Comparison of ENCODE assay signal across 7 mouse cellular contexts in genomic region chr6:85587396-85588143, GRCm38 (mm10). TPM values are rescaled to one million over a fixed set of nuclear protein-coding genes. Genes with fewer than 3 reads are reported as not detected.
DNase-seq lines count a peak whose midpoint lies in the region; ATAC-seq and TF ChIP-seq lines count a peak whose summit lies in the region.

TSS of gene Alms1 (plus strand) at chr6:85587531.

- peaks cover 6% of the 10 kb centered on the region; the same call in 1 of the 2 replicates for H3K36me3 ChIP-seq in embryonic facial prominence, embryonic 10.5 days (replicated peaks)
- no peaks in the 10 kb centered on the region for H3K36me3 ChIP-seq in intestine, postnatal 0 days (ENCODE audit: control insufficient read depth, insufficient read depth)
- no peaks in the 10 kb centered on the region for H3K36me3 ChIP-seq in midbrain, embryonic 12.5 days
- H3K36me3 ChIP-seq in small intestine, adult 2 months (ENCODE audit: control insufficient read depth, insufficient read depth, low read length), result no peaks in the 10 kb centered on the region

- H3K9ac ChIP-seq in intestine, postnatal 0 days (ENCODE audit: low read depth, low read length), result peak within 1 kb of the TSS; percentile 59
- peak within 1 kb of the TSS; percentile 88 for H3K9ac ChIP-seq in midbrain, embryonic 12.5 days (replicated peaks)

- under 1% methylated on average over 59 of the region's 59 CpGs for WGBS in embryonic facial prominence, embryonic 10.5 days
- WGBS in intestine, postnatal 0 days, result under 1% methylated on average over 59 of the region's 59 CpGs
- under 1% methylated on average over 54 of the region's 59 CpGs for WGBS in midbrain, embryonic 12.5 days
- WGBS in small intestine, adult 2 months, result under 1% methylated on average over 59 of the region's 59 CpGs

- H3K4me1 ChIP-seq in embryonic facial prominence, embryonic 10.5 days, result peaks cover 22% of the 10 kb centered on the region
- H3K4me1 ChIP-seq in intestine, postnatal 0 days (replicated peaks; ENCODE audit: control insufficient read depth, insufficient read depth, low read length), result no peaks in the 10 kb centered on the region
- H3K4me1 ChIP-seq in midbrain, embryonic 12.5 days, result peaks cover 21% of the 10 kb centered on the region
- H3K4me1 ChIP-seq in small intestine, adult 2 months (ENCODE audit: control insufficient read depth, insufficient read depth, insufficient read length, low read length), result no peaks in the 10 kb centered on the region

- H3K4me3 ChIP-seq in embryonic facial prominence, embryonic 10.5 days, result peak within 1 kb of the TSS; percentile 96
- H3K4me3 ChIP-seq in intestine, postnatal 0 days (ENCODE audit: low read depth, low read length), result peak within 1 kb of the TSS; percentile 77
- peak within 1 kb of the TSS; percentile 92 for H3K4me3 ChIP-seq in midbrain, embryonic 12.5 days
- H3K4me3 ChIP-seq in small intestine, adult 2 months (ENCODE audit: low read depth, low read length), result peak within 1 kb of the TSS; percentile 79

- DNase-seq in adrenal gland, postnatal 10 days, result peak; percentile 97
- DNase-seq in embryonic facial prominence, embryonic 10.5 days (ENCODE audit: low spot score), result peak; percentile 98
- DNase-seq in gonadal fat pad, adult 2 months (ENCODE audit: low read depth), result peak; percentile 23
- peak; percentile 98 for DNase-seq in left cerebral cortex, postnatal 4 days

- H3K9me3 ChIP-seq in embryonic facial prominence, embryonic 10.5 days, result no peaks in the 10 kb centered on the region
- H3K9me3 ChIP-seq in intestine, postnatal 0 days (ENCODE audit: control insufficient read depth), result no peaks in the 10 kb centered on the region
- no peaks in the 10 kb centered on the region for H3K9me3 ChIP-seq in midbrain, embryonic 12.5 days

- H3K27ac ChIP-seq in embryonic facial prominence, embryonic 10.5 days (replicated peaks), result peak within 1 kb of the TSS; percentile 96
- peak within 1 kb of the TSS; percentile 64; the same call in 1 of the 2 replicates for H3K27ac ChIP-seq in intestine, postnatal 0 days (ENCODE audit: low read depth, low read length)
- peak within 1 kb of the TSS; percentile 88 for H3K27ac ChIP-seq in midbrain, embryonic 12.5 days (replicated peaks)
- H3K27ac ChIP-seq in small intestine, adult 2 months (ENCODE audit: insufficient read depth, low read depth, low read length), result peak within 1 kb of the TSS; percentile 26; the same call in 1 of the 2 replicates

- no peak; the same call in 1 of the 2 replicates for TF ChIP-seq POLR2A in small intestine, adult 2 months (IDR thresholded peaks at IDR 0.05; ENCODE audit: low read depth, low read length)

- intact Hi-C loops in left cerebral cortex, postnatal 4 days (cut with DNase I), result no loop called here

- H3K27me3 ChIP-seq in embryonic facial prominence, embryonic 10.5 days (replicated peaks; ENCODE audit: low read depth, poor library complexity, severe bottlenecking), result no peaks in the 10 kb centered on the region
- H3K27me3 ChIP-seq in intestine, postnatal 0 days (replicated peaks; ENCODE audit: control insufficient read depth, insufficient read depth, low read length), result no peaks in the 10 kb centered on the region
- H3K27me3 ChIP-seq in midbrain, embryonic 12.5 days, result peaks cover 5% of the 10 kb centered on the region; the same call in 1 of the 2 replicates
- no peaks in the 10 kb centered on the region for H3K27me3 ChIP-seq in small intestine, adult 2 months (ENCODE audit: control insufficient read depth, insufficient read depth, low read length)

- H3K4me2 ChIP-seq in intestine, postnatal 0 days (replicated peaks; ENCODE audit: low read depth), result peak within 1 kb of the TSS; percentile 91
- H3K4me2 ChIP-seq in midbrain, embryonic 12.5 days (replicated peaks), result peak within 1 kb of the TSS; percentile 70

- ATAC-seq in intestine, postnatal 0 days, result peak; percentile 91
- peak; percentile 97 for ATAC-seq in midbrain, embryonic 12.5 days (ENCODE audit: low FRiP score, low read depth)

- no peak for TF ChIP-seq CTCF in intestine, postnatal 0 days (IDR thresholded peaks at IDR 0.05; ENCODE audit: low read depth)
- no peak for TF ChIP-seq CTCF in small intestine, adult 2 months (IDR thresholded peaks at IDR 0.05; ENCODE audit: extremely low read depth, insufficient read length, insufficient replicate concordance, low read depth, low read length)

RNA-seq across cellular contexts. Expression of gene Alms1, which starts in this region (rescaled TPM):
- total RNA-seq in adrenal gland, postnatal 10 days (2021), result 1 to 10 TPM; 4.4 to 9.4 TPM
- polyA plus RNA-seq in embryonic facial prominence, embryonic 10.5 days (2016; fragmentation: Nextera tagmentation; extraction: Ambion mirVana), result 10.2 and 11.3 TPM in 2 replicates
- 0.89 and 1.0 TPM in 2 replicates for polyA plus RNA-seq in gonadal fat pad, adult 2 months (2012; rRNA removed)
- polyA plus RNA-seq in intestine, postnatal 0 days (2015; fragmentation: Nextera tagmentation; extraction: Ambion mirVana), result 0.92 and 1.1 TPM in 2 replicates
- 10 to 100 TPM; 13.4 to 13.5 TPM for total RNA-seq in left cerebral cortex, postnatal 4 days (2021)
- polyA plus RNA-seq in midbrain, embryonic 12.5 days (2016; fragmentation: Nextera tagmentation; extraction: Ambion mirVana), result 10.3 and 11.4 TPM in 2 replicates
- polyA plus RNA-seq in small intestine, adult 2 months (2012; rRNA removed), result 0.10 and 0.22 TPM in 2 replicates

Comparison
In these comparisons a context has a peak if more than half of its experiments do, and no peak if none do; other contexts are left out.
1. Peak in every context shown above with its lines: DNase-seq, ATAC-seq, H3K4me3 ChIP-seq and H3K27ac ChIP-seq.
2. DNase-seq: peak in every context shown above with its lines; median percentile 98 in embryonic facial prominence, embryonic 10.5 days; 98 in left cerebral cortex, postnatal 4 days; 97 in adrenal gland, postnatal 10 days; 23 in gonadal fat pad, adult 2 months.
3. H3K27ac ChIP-seq: peak in every context shown above with its lines; median percentile 96 in embryonic facial prominence, embryonic 10.5 days; 88 in midbrain, embryonic 12.5 days; 64 in intestine, postnatal 0 days; 26 in small intestine, adult 2 months.